In genomic region chr4:32137243-32137642, GRCm38 (mm10) we compare ENCODE assay signal across 18 mouse cellular contexts.
DNase-seq lines count a peak whose midpoint lies in the region; ATAC-seq and TF ChIP-seq lines count a peak whose summit lies in the region.
"Had no signal": no experiment of that assay in that cellular context is flagged by ENCODE, and none has a peak within 500 bp of the region (broad histone marks: within the 10 kb centered on the region; RNA-seq: fewer than 3 reads in every experiment).

No protein-coding gene starts in this region.

- H3K36me3 ChIP-seq in hindbrain, postnatal 0 days (ENCODE audit: insufficient read depth, low read length) = no peaks in the 10 kb centered on the region
- H3K36me3 ChIP-seq in hindbrain, embryonic 11.5 days (ENCODE audit: control insufficient read depth, insufficient read depth, low read length) = no peaks in the 10 kb centered on the region
- H3K36me3 ChIP-seq in intestine, embryonic 15.5 days = no peaks in the 10 kb centered on the region
- H3K36me3 ChIP-seq: embryonic facial prominence, embryonic 10.5 days; G1E had no signal

- DNase-seq in hindbrain, postnatal 0 days (ENCODE audit: low spot score) = peak; percentile 32
- DNase-seq in hindbrain, embryonic 11.5 days (ENCODE audit: low spot score) = no peak
- DNase-seq in Muller cell, postnatal 12 days (ENCODE audit: inconsistent ontology term) = peak; percentile 47
- DNase-seq in gastrocnemius, adult 2 months = no peak
- DNase-seq: adrenal gland, postnatal 10 days; B cell, adult 2 months; cerebellum, adult 11 months; cerebellum, adult 8-10 months; cerebellum, postnatal 25 days; gastrocnemius, postnatal 14 days; heart, postnatal 10 days had no signal

- H3K9me3 ChIP-seq in hindbrain, postnatal 0 days (ENCODE audit: low read length) = no peaks in the 10 kb centered on the region
- no peaks in the 10 kb centered on the region for H3K9me3 ChIP-seq in hindbrain, embryonic 11.5 days (ENCODE audit: control insufficient read depth, low read length)
- no peaks in the 10 kb centered on the region for H3K9me3 ChIP-seq in intestine, embryonic 15.5 days
- H3K9me3 ChIP-seq: embryonic facial prominence, embryonic 10.5 days; G1E had no signal

- H3K4me1 ChIP-seq in hindbrain, postnatal 0 days (ENCODE audit: insufficient read depth, low read length) = no peaks in the 10 kb centered on the region
- no peaks in the 10 kb centered on the region for H3K4me1 ChIP-seq in hindbrain, embryonic 11.5 days (replicated peaks; ENCODE audit: control insufficient read depth, insufficient read depth, low read length)
- H3K4me1 ChIP-seq in intestine, embryonic 15.5 days (replicated peaks) = no peaks in the 10 kb centered on the region

- no peak overlapping the region for H3K27ac ChIP-seq in hindbrain, postnatal 0 days
- no peak overlapping the region for H3K27ac ChIP-seq in hindbrain, embryonic 11.5 days (ENCODE audit: low read depth, low read length)
- H3K27ac ChIP-seq in gastrocnemius, adult 2 months = no peak overlapping the region
- no peak overlapping the region for H3K27ac ChIP-seq in intestine, embryonic 15.5 days
- H3K27ac ChIP-seq: embryonic facial prominence, embryonic 10.5 days; hindbrain, embryonic 14.5 days had no signal

- H3K27me3 ChIP-seq in hindbrain, postnatal 0 days (ENCODE audit: insufficient read depth, low read length) = no peaks in the 10 kb centered on the region
- no peaks in the 10 kb centered on the region for H3K27me3 ChIP-seq in hindbrain, embryonic 11.5 days (ENCODE audit: control insufficient read depth, insufficient read depth, low read length)
- H3K27me3 ChIP-seq in intestine, embryonic 15.5 days (replicated peaks) = no peaks in the 10 kb centered on the region

- ATAC-seq in hindbrain, postnatal 0 days = 0 out of 2 replicates have a peak, but pooled peaks have one; percentile 49
- ATAC-seq in hindbrain, embryonic 11.5 days (ENCODE audit: low FRiP score) = no peak
- peak; percentile 50 for ATAC-seq in granulocyte monocyte progenitor cell, adult 5-6 weeks (replicated peaks; ENCODE audit: poor library complexity, severe bottlenecking)
- 0 out of 2 replicates have a peak, but pooled peaks have one; percentile 43 for ATAC-seq in megakaryocyte-erythroid progenitor cell, adult 5-6 weeks (replicated peaks; ENCODE audit: low FRiP score, low TSS enrichment, poor library complexity, severe bottlenecking)
- ATAC-seq in intestine, embryonic 15.5 days = no peak
- ATAC-seq: intestine, postnatal 0 days had no signal

- no peak overlapping the region for H3K4me3 ChIP-seq in hindbrain, postnatal 0 days (ENCODE audit: low read length)
- no peak overlapping the region for H3K4me3 ChIP-seq in hindbrain, embryonic 11.5 days (ENCODE audit: low read depth, low read length)
- no peak overlapping the region for H3K4me3 ChIP-seq in gastrocnemius, adult 2 months
- H3K4me3 ChIP-seq in intestine, embryonic 15.5 days (replicated peaks) = no peak overlapping the region
- H3K4me3 ChIP-seq: embryonic facial prominence, embryonic 10.5 days had no signal

- no peak overlapping the region for H3K9ac ChIP-seq in hindbrain, postnatal 0 days (replicated peaks; ENCODE audit: low read length)
- H3K9ac ChIP-seq in hindbrain, embryonic 11.5 days (ENCODE audit: low read depth, low read length) = no peak overlapping the region
- no peak overlapping the region for H3K9ac ChIP-seq in intestine, embryonic 15.5 days
- H3K9ac ChIP-seq: hindbrain, embryonic 14.5 days had no signal

- TF ChIP-seq CTCF in hindbrain, postnatal 0 days (IDR thresholded peaks at IDR 0.05; ENCODE audit: low read depth) = no peak
- no peak for TF ChIP-seq CTCF in gastrocnemius, adult 2 months (IDR thresholded peaks at IDR 0.05)

- intact Hi-C loops in gastrocnemius, adult 2 months (cut with DNase I) = no loop called here

- H3K4me2 ChIP-seq in hindbrain, postnatal 0 days (ENCODE audit: low read depth, low read length) = no peak overlapping the region
- H3K4me2 ChIP-seq in hindbrain, embryonic 11.5 days (replicated peaks; ENCODE audit: low read depth, low read length) = no peak overlapping the region
- H3K4me2 ChIP-seq in intestine, embryonic 15.5 days (replicated peaks) = no peak overlapping the region
- H3K4me2 ChIP-seq: hindbrain, embryonic 14.5 days had no signal

Comparison
In these comparisons a context has a peak if more than half of its experiments do, and no peak if none do; other contexts are left out.
1. ATAC-seq: peak in hindbrain, postnatal 0 days (single experiment), granulocyte monocyte progenitor cell, adult 5-6 weeks (single experiment) and megakaryocyte-erythroid progenitor cell, adult 5-6 weeks (single experiment); none in hindbrain, embryonic 11.5 days (single experiment) and intestine, embryonic 15.5 days (single experiment).
2. DNase-seq: peak in hindbrain, postnatal 0 days (single experiment) and Muller cell, postnatal 12 days (single experiment); none in hindbrain, embryonic 11.5 days (single experiment) and gastrocnemius, adult 2 months (single experiment).